Mouse (Mus musculus) liver, embryonic 14.5 days (tissue): ENCODE results near the gene Dohh.

Experiments
- CTCF ChIP-seq: IDR thresholded peaks from 2 replicates; pipeline ENCODE4 v1.5.1; 2016; ENCODE audit warnings: antibody characterized with exemption, low read depth, control low read depth
- EP300 ChIP-seq: IDR thresholded peaks from 2 replicates; pipeline ENCODE4 v1.6.1; 2016; ENCODE audit warnings: antibody characterized with exemption, low read depth

DNA sequence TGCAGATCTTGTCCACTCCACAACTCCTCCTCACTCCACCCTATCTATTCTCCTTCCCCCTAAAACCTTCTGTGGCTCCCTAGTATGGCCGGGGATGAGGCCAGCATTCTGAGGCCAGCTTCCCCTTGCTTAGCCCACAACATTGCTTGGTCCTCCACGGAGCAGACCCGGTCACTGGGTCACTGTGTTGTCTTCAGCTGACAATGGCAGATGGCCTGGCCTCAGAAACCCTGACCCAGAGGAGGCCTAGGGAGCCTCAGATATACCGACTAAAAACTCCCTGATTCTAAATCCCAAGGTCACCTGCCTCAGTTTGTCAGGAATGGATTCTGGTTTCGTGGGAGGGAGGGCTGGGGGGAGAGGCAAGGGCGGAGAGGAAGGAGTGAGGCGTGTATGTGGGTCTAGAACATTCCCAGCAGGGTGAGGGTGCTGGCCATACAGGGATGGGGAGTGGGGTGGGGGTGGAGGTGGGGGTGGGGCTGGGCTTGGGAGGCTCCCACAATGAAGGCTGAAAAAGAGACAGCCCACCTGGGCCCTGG, 18.1 kb downstream of the Dohh start:
- TF ChIP-seq CTCF (no peak), EP300 (no peak)
